Mouse (Mus musculus) kidney, embryonic 16.5 days (tissue): ENCODE measurements around the gene Klf11. TPM values are rescaled to one million over a fixed set of nuclear protein-coding genes. Genes with fewer than 3 reads are reported as not detected.
"Not testable (repeated sequence)": the region's sequence is repeated elsewhere in the genome, so short reads cannot be mapped to it uniquely, and the experiment has no call there.

Experiments used
- ATAC-seq: fragments of 200-750 bp; cut with Nextera tagmentation; 2 replicates; pipeline ENCODE4 v1.8.0; 2017; ENCODE audit warnings: moderate TSS enrichment; ENCODE audit not compliant: low FRiP score, low TSS enrichment
- H3K27ac ChIP-seq: fragments of 300-500 bp; sonication (generic); 2 replicates; pipeline ENCODE4 v1.5.1; 2014; ENCODE audit warnings: low read length
- H3K27me3 ChIP-seq: fragments of 300-500 bp; sonication (generic); 2 replicates; pipeline ENCODE4 v1.6.1; 2014; ENCODE audit warnings: low read length, control low read depth, mixed read lengths; ENCODE audit not compliant: insufficient read depth
- H3K36me3 ChIP-seq: fragments of 300-500 bp; sonication (generic); 2 replicates; pipeline ENCODE4 v1.6.1; 2014; ENCODE audit warnings: low read length, control low read depth, mixed read lengths; ENCODE audit not compliant: insufficient read depth
- H3K4me1 ChIP-seq: fragments of 300-500 bp; sonication (generic); 2 replicates; pipeline ENCODE4 v1.6.1; 2014; ENCODE audit warnings: low read length, control low read depth, mixed read lengths; ENCODE audit not compliant: insufficient read depth
- H3K4me2 ChIP-seq: fragments of 300-500 bp; sonication (generic); replicated peaks from 2 replicates; pipeline ENCODE4 v1.6.1; 2014; ENCODE audit warnings: low read depth, low read length
- H3K4me3 ChIP-seq: fragments of 300-500 bp; sonication (generic); 2 replicates; pipeline ENCODE4 v1.5.1; 2014; ENCODE audit warnings: mild to moderate bottlenecking, low read length
- H3K9ac ChIP-seq: fragments of 300-500 bp; sonication (generic); replicated peaks from 2 replicates; pipeline ENCODE4 v1.6.1; 2014; ENCODE audit warnings: low read length
- H3K9me3 ChIP-seq: fragments of 300-500 bp; sonication (generic); 2 replicates; pipeline ENCODE4 v1.6.1; 2016; ENCODE audit warnings: low read length, control low read depth
- WGBS: fragments of 180-500 bp; shearing (Covaris S2); extraction: QIAGEN DNeasy Blood & Tissue Kit; methylation state at CpG from one replicate; pipeline ENCODE4 v1.1.7; 2014; 5-methylcytosine and 5-hydroxymethylcytosine counted together
- polyA plus RNA-seq: library from polyadenylated mRNA; unstranded; fragments of >200 nt; fragmentation: Nextera tagmentation; extraction: Ambion mirVana; gene quantifications from 2 replicates; pipeline ENCODE4 v1.2.1, GENCODE M21; 2015

The Klf11 gene
- polyA plus RNA-seq, 1 experiment from 2014 or later: 15.6 TPM

DNA sequence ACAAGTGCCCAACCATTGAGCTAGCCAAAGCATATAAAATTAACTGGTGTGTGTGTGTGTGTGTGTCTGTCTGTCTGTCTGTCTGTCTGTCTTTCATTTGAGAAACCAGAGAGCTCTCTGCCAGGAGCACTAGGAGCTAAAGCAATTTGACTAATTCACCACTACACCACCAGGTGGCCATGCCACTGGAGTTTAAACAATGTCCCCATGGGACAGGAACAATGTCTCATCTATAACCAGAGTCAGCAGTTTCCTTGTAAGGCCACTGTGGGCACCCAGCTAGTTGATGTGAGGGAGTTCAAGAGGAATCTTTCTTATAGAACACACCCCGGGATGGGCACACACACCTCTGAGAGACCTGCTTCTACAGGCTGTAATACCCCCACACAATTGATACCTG lies 20.9 kb upstream of the Klf11 start:
- Histone ChIP-seq H3K36me3 (no peaks in the 10 kb centered on the region), H3K4me3 (no peak overlapping the region), H3K27ac (no peak overlapping the region), H3K4me2 (no peak overlapping the region), H3K4me1 (0 out of 2 replicates have a peak, but pooled peaks cover 2% of the 10 kb centered on the region), H3K9me3 (no peaks in the 10 kb centered on the region), H3K9ac (no peak overlapping the region), H3K27me3 (no peaks in the 10 kb centered on the region)
- 70% methylated on average over 1 of the region's 1 CpGs for WGBS
- peak; percentile 16; the same call in 1 of the 2 replicates for ATAC-seq

GRCm38 (mm10) chr12:24632404-24632803 lies 18.7 kb upstream of the Klf11 start:
- no peak for ATAC-seq
- Histone ChIP-seq H3K36me3 (no peaks in the 10 kb centered on the region), H3K4me2 (no peak overlapping the region), H3K27me3 (no peaks in the 10 kb centered on the region), H3K9me3 (no peaks in the 10 kb centered on the region), H3K4me3 (no peak overlapping the region), H3K4me1 (0 out of 2 replicates have a peak, but pooled peaks cover 2% of the 10 kb centered on the region), H3K9ac (no peak overlapping the region), H3K27ac (no peak overlapping the region)
- WGBS: 74% methylated on average over 4 of the region's 4 CpGs

DNA sequence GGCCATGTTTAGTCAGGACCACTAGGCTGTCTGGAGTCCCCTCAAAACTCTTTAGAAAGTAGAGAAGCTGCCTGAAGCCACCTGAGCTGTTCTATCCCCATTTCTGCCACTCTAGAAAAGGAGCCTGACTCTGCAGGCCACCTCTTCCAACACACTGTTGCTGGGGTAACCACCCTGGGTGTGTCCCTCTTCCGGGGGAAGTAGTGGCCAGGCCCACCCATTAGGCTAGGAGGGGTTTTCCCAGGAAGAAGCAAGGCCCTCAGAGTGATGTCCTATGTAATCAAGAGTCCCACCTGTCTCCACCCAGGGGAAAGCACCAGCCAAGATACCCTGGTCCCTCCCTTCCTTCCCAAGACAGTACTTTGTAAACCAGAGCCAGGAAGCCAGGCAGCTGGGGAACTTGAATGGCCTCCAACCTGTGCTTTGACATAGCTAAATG lies 17.3 kb upstream of the Klf11 start:
- Histone ChIP-seq H3K9ac (no peak overlapping the region), H3K4me1 (0 out of 2 replicates have a peak, but pooled peaks cover 2% of the 10 kb centered on the region), H3K9me3 (no peaks in the 10 kb centered on the region), H3K27ac (no peak overlapping the region), H3K4me3 (no peak overlapping the region), H3K4me2 (no peak overlapping the region), H3K36me3 (no peaks in the 10 kb centered on the region), H3K27me3 (no peaks in the 10 kb centered on the region)
- WGBS: 67% methylated on average over 1 of the region's 1 CpGs
- no peak for ATAC-seq

DNA sequence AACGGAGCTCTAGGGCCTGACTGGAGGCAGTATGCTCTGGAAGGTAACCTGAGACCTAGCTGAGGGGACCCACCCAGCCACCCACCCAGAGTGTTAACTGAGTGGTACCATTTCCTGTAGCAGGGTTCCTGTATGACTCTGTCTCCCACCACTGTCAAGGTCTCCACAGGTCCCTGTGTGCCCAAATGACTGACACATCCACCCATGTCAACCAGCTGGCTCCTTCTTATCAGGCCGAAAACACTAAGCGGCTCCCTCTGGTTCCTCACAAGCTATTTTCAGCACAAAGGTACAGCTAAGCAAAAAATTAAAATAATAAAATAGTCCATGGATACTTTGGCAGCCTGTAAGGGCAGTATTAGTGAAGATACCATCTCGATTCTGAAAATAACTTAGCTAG lies 16.9 kb upstream of the Klf11 start:
- Histone ChIP-seq H3K4me1 (0 out of 2 replicates have a peak, but pooled peaks cover 2% of the 10 kb centered on the region), H3K4me3 (no peak overlapping the region), H3K4me2 (no peak overlapping the region), H3K9ac (no peak overlapping the region), H3K27ac (no peak overlapping the region), H3K9me3 (no peaks in the 10 kb centered on the region), H3K27me3 (no peaks in the 10 kb centered on the region), H3K36me3 (no peaks in the 10 kb centered on the region)
- WGBS: 69% methylated on average over 4 of the region's 4 CpGs
- no peak for ATAC-seq

GRCm38 (mm10) chr12:24634648-24635047 lies 16.4 kb upstream of the Klf11 start:
- ATAC-seq: no peak
- no peaks in the 10 kb centered on the region for H3K36me3 ChIP-seq
- H3K4me2 ChIP-seq: no peak overlapping the region
- 89% methylated on average over 3 of the region's 3 CpGs for WGBS
- H3K9me3 ChIP-seq: no peaks in the 10 kb centered on the region
- no peak overlapping the region for H3K9ac ChIP-seq
- H3K27me3 ChIP-seq: no peaks in the 10 kb centered on the region
- H3K27ac ChIP-seq: no peak overlapping the region
- H3K4me1 ChIP-seq: 0 out of 2 replicates have a peak, but pooled peaks cover 2% of the 10 kb centered on the region
- H3K4me3 ChIP-seq: no peak overlapping the region

DNA sequence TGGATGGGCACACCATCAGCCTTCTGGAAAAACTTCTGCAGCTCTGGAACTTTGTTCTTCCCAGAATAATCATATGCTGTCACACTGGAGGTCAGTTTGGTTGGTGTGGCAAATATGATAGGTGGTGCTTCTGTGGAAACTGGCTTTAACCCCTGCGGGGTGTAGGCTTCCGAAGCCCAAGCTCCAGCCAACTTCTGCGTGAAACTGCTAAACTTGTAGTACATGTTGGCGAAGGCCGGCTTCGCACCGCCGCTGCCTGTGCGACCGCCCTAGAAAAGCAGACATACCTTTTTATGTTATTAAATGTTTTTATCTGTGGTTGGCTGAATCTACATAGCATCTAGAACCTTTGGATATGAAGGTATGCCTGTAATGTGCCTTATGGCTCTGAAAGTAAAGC lies 12.3 kb upstream of the Klf11 start:
- not testable (repeated sequence) for H3K4me2 ChIP-seq, H3K4me3 ChIP-seq, H3K4me1 ChIP-seq, H3K27me3 ChIP-seq, H3K9ac ChIP-seq, H3K9me3 ChIP-seq, H3K36me3 ChIP-seq, ATAC-seq, H3K27ac ChIP-seq
- WGBS: 96% methylated on average over 10 of the region's 10 CpGs

DNA sequence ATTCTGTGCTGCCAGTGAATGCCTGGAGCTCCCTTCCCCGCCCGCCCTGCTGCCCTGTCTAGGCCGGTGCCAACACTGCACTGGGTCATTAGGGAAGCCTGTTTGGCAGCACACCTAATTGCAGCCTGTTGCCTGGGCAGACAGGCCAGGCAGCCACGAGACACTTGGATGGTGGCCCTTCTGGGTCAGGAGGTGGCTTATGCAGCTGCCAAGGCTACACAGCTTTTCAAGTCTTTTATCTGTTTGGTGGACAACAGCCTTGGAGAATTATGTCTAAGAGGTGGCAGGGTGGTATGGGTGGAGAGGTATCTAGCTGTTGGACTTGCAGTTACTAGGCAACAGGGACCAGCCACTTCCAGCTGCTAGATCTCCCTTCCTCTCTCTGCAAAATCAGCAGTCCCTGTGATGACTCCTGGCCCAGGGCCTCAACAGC lies 8.7 kb upstream of the Klf11 start:
- WGBS: 54% methylated on average over 4 of the region's 4 CpGs

GRCm38 (mm10) chr12:24644125-24644571 lies 6.9 kb upstream of the Klf11 start:
- 0 out of 2 replicates have a peak, but pooled peaks have one; percentile 46 for ATAC-seq
- Histone ChIP-seq H3K9ac (no peak overlapping the region), H3K27me3 (no peaks in the 10 kb centered on the region), H3K36me3 (no peaks in the 10 kb centered on the region), H3K4me1 (peaks cover 7% of the 10 kb centered on the region), H3K4me3 (no peak overlapping the region), H3K9me3 (no peaks in the 10 kb centered on the region), H3K27ac (no peak overlapping the region), H3K4me2 (no peak overlapping the region)
- 19% methylated on average over 1 of the region's 1 CpGs for WGBS

More for the DNA sequence above, 8.7 kb upstream of the Klf11 start:
- Histone ChIP-seq H3K9me3 (no peaks in the 10 kb centered on the region), H3K27ac (no peak overlapping the region), H3K36me3 (no peaks in the 10 kb centered on the region), H3K27me3 (no peaks in the 10 kb centered on the region), H3K4me2 (no peak overlapping the region), H3K9ac (no peak overlapping the region), H3K4me3 (no peak overlapping the region), H3K4me1 (peaks cover 7% of the 10 kb centered on the region)
- ATAC-seq: no peak

DNA sequence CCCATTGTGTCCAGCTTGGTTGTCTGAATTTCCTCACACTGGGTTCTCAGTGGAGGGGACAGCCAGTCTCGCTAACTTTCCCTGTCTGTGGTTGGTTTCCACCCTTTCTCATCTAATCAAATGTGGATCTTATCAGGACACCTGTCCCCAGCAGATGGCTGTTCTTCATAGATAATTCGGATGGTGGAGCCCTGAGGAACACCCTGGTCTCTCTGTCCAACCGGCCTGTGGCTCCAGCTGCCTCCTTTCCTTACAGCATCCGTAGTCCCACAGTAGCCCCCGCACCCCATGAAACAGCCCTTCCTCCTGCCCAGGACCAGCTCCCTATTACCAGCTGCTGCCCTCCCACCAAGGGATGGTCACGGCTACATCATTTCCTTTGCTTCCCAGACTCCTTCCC lies 5.2 kb upstream of the Klf11 start:
- Histone ChIP-seq H3K4me3 (no peak overlapping the region), H3K4me1 (peaks cover 16% of the 10 kb centered on the region), H3K4me2 (no peak overlapping the region), H3K27me3 (no peaks in the 10 kb centered on the region), H3K9me3 (no peaks in the 10 kb centered on the region), H3K9ac (no peak overlapping the region), H3K36me3 (no peaks in the 10 kb centered on the region), H3K27ac (no peak overlapping the region)
- WGBS: 78% methylated on average over 6 of the region's 6 CpGs
- ATAC-seq: no peak

- no peak for ATAC-seq
- H3K4me3 ChIP-seq: no peak overlapping the region
- no peak overlapping the region for H3K9ac ChIP-seq
- no peaks in the 10 kb centered on the region for H3K27me3 ChIP-seq
- H3K4me2 ChIP-seq: no peak overlapping the region
- no peaks in the 10 kb centered on the region for H3K9me3 ChIP-seq
- peaks cover 26% of the 10 kb centered on the region for H3K4me1 ChIP-seq
- 66% methylated on average over 1 of the region's 1 CpGs for WGBS
- no peaks in the 10 kb centered on the region for H3K36me3 ChIP-seq
- H3K27ac ChIP-seq: no peak overlapping the region
These were observed 3.0 kb upstream of the Klf11 start for GRCm38 (mm10) chr12:24648094-24648493.
